Mouse (Mus musculus) left cerebral cortex, adult 18-20 months (tissue): ENCODE measurements around the gene Spib. TPM values are rescaled to one million over a fixed set of nuclear protein-coding genes. Genes with fewer than 3 reads are reported as not detected.

Experiments used
- DNase-seq, 2 experiments: peaks; one replicate each; pipeline ENCODE4 v3.0.0; 2021 to 2022; ENCODE audit warnings: low spot score in 2 of 2, mixed read lengths in 1 of 2
- total RNA-seq, 2 experiments: library from RNA; stranded (reverse); gene quantifications; 2 replicates each; pipeline ENCODE4 v1.2.3; 2021

Spib gene
- total RNA-seq, 2 experiments from 2014 or later, result 0.12 to 0.21 TPM

DNA sequence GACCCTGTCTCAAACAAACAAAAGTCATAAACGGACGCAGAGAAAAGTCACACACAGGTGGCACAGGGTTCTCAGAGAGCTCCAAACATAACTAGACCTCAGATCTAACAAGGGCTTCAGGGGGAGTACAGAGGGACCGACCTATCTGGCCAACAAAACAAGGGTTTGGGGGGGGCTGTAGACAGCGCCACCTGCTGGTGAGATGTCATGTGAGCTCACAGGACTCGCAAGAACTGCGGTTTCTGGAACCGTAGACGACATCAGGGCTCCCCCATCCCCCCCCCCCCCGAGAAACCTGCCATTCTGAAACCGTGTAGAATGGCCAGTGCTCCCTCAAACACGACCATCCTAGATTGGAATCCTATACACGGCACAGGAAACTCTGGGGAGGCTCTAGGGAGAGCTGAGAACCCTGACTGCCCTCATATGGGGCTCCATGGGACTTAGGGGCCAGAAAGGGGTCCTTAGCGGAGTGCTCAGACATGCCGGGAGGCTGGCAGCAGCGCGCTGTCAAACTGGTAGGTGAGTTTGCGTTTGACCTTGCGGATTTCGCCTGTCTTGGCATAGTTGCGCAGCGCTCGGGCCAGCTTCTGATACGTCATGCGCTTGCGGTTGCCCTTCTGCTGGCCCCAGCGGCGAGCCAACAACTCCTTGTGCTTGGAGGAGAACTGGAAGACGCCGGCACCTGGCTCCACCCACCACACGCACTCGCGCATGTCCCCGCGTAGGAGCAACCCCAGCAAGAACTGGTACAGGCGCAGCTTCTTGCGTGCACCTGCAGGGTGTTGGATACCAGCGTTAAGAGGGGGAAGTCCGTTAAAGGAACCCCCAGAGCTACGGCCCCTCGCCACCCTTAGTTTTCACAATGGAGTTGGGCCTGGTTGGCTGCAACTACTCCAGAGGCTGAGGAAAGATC, 4.1 kb downstream of the Spib start:
- DNase-seq, result peak; percentile 79 to 82

DNA sequence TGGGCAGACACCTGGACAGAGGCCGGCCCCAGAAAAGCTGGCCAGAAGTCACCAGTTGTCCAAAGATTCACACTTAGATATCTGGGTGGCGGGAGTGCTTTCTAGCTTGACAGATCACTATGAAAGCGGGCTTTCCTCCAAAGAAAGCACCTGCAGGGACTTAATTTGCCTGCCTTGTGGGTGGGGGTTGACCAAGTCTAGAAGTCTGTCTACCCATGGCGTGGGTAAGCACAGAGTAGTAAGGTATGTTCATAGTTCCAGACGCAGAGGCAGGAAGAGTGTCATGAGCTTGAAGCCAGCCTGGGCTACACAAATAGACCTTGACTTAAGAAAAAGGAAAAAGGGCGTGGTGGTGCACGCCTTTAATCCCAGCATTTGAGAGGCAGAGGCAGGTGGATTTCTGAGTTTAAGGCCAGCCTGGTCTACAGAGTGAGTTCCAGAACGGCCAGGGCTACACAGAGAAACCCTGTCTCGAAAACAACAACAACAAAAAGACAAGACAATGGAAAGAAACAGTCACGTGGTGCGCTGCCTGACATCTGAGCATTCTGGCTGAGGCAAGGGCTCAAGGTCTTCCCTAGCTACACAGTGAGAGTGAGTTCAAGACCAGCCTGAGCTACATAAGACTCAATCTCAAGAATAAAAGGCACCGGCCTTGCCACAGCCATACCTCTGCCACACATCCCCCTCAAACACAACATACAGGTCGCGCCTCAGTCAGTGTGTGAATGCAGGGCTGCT, 5.3 kb downstream of the Spib start:
- DNase-seq, result no peak

DNA sequence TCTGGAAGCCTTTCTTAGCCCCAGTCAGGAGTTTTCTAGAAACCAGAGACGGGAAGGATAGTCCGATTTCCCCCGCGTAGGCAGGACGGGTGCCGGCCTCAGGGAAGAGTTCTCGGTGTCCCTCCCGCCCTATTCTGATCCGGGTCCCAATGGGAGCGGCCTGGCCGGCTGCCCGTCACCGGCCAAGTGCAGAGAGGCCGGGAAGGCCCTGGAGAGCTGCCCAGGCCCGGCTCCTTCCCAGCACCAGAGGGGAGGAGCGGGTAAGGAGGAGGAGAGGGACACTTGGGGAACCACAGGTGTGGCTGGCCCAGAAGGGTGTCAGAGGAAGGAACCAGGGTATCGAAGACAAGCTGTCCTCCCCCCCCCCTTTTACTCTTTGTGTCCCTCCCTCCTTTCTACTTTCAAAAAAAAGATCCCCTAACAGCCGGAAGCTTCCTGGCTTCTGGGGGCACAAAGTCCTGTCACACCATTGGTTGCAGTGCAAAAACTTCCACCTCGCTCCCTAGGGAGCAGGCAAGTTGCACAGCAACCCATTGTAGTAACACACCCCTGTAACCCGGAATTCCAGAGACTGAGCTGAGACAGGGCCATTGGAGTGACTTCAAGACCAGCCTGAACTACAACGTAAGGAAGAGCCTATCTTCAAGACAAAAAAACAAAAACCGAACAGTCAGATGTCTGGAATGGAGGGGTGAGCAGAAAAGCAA, 6.6 kb downstream of the Spib start:
- peak in 1 of 2 experiments; percentile 31 for DNase-seq

DNA sequence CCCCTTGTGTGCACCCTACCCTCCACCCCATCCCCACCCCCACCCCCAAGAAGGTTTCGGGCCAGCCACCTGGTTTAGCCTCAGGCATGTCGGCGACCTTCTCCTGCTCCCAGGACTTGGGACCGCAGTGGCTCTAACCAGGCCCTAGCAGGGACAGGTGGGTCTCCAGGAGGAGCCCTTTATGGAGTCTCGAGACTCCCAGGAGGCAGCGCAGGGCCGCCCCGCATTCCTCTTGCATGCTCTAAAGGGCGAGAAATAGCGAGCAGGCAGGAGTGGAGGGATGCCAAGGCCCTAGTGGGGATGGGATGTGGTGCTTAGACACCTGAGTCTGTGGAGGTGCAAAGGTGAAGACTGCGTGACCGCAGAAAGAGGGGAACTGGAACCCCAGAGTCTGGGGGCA, 7.4 kb downstream of the Spib start, which contains the start of gene Mybpc2:
Gene Mybpc2, minus strand, starts transcription at position 155 of the 400 bp plus-strand sequence.
- DNase-seq, result no peak

DNA sequence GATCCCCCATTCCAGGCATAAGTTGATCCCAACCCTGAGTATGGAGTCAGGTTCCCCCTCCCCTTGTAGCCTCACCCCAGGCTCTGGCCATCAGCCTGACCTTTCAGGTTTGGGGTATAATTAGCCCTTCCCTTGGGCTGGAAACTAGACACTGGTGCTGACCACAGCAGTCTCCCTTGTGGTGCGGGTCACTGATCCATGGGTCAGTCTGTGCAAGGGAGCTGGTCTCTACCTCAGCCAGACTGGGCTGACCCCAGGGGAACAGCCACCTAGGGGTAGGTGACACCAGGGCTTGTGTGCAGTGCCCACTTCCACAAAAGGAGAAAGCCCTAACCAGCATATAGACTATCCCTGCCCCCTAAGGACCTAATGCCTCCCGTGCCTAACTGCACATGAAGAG, 8.8 kb downstream of the Spib start:
- no peak for DNase-seq

DNA sequence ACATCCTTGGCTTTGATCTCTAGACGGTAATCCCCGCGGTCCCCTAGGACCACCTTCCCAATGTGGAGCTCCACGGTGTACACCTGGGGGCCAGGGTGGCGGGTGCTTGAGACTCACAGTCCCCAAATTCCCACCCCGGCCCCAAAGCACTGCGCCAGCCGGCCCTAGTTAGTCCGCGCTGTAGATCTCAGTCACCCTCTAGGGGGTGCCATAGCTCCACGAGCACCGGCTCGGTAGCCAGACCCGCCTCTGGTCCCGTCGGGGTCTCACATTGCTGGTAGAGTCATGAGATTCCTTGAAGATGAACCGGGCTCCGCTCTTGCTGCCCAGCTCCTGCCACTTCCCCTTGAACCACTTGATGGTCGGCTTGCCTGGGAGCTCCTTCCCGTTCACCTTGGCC, 10.2 kb downstream of the Spib start:
- peak in 1 of 2 experiments; percentile 51 for DNase-seq

DNA sequence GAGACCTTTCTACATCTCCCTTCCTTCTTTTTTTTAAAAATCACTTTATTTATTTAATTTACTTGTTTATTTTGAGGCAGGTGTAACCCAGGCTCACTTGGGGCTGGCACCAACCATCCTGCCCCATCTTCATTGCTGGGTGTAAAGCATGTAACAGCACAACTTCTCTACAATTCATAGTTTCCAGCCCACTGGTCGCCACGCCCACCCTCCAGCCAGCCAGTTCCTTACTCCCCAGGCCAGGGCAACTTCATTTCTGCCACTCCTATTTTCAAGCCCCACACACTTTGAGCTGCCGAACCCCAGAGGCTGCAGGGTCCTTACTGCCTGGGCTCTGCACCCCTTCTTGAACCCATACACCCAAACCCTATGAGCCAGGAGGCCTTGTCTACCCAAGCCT, 10.9 kb downstream of the Spib start:
- DNase-seq, result no peak

DNA sequence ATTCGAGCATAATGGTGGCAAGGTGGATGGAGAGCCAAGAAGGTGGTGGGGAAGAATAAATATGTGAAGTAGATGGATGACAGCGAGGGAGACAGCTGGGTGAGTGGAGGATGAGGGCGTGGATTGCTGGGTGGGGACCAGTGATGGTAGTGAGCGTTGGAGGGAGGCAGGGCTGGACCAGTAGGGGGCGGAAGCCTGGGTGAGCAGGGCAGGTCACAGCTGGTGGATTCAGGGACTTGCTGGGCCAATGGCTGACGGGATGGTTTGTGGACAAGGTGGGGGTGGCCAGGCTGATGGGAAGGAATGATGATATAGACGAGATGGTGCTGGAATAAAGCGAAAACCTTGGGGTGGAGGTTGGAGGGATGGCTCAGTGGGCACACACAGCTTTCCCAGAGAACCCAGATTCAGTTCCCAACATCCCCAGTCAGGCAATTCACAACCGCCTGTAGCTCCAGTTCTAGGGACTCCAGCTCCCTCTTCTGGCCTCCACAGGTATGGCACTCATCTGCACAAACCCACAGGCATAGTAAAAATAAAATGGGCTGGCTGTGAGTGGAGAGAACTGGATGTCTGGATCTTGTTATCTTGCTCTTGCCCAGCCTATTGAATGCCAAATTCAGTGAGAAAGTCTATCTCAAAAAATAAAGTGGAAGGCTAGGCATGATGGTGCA, 12.5 kb downstream of the Spib start:
- DNase-seq, result no peak

DNA sequence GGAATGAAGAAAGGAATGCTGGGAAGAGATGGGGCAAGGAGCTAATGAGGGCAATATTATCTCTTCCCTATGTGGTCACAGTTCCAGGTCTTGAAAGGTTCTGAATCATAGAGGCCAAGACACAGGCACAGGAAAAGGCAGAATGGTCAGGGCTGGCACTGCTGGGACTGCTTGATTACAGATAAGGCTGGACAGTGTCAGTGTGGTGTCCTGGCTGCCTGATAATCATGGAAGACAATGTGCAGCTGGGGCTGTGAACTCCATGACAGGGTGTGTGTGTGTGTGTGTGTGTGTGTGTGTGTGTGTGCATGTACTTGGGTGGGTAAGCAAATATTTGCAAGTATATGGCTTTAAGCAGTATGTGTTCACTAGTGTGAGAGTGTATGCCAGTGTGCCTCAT, 24.4 kb downstream of the Spib start:
- DNase-seq, result no peak

DNA sequence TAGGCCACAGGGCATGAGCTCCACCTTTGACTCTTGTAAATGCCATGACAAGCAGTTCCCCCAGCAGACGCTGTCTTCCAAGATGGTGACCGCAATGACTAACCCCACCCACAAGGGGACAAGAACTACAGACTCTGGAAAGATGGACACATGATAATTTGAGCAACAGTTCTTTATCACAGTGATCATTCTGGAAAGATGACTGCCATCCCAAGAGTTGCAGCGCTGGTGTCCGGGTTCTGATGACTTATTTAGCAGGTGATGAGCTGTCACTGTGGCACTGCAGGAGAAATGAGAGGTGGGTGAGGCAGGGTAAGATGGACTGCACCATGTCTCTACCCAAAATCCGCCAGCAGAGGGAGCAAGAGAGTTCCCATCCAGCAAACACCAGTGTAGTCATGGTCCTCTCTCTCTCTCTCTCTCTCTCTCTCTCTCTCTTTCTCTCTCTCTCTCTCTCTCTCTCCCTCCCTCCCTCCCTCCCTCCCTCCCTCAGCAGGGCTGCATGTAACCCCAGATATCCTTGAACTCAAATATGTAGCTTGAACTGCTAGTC, 30.2 kb downstream of the Spib start:
- DNase-seq, result peak; percentile 79 to 90

DNA sequence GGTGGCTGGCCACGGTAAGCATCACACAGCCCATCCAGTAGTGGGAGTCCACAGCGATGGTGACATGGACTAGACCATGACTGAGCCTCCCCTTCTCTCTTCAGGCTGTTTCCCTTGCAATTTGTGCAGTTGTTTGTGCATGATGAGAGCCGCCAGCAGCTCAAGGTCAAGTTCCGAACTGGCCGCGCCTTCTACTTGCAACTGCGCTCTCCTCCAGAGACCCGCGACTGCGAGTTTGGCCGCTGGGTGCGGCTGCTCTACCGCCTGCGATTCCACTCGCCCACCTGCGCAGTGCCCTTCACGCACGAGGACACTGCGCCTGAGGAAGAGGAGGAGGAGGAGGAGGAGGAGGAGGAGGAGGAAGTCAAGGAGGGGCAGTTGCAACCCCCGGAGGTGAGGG, 31.8 kb downstream of the Spib start:
- DNase-seq, result no peak

DNA sequence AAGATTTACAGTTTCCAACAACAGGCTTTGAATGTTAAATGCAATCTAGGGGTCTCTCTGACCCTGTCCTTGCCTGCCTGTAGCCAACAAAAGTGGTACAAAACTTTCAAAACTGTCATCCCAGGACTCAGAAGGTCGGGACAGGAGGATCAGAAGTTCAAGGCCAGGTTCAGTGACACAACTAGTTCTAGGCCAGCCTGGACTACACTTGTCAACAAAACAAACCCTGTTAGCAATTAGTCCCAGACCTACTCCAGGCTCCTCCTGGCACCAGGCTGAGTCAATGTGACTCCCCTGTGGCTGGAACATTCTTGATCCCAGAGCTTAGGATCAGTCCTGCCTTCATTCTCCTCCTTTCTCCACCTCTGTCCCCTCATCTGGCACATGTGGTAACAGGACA, 32.9 kb downstream of the Spib start:
- DNase-seq, result no peak

DNA sequence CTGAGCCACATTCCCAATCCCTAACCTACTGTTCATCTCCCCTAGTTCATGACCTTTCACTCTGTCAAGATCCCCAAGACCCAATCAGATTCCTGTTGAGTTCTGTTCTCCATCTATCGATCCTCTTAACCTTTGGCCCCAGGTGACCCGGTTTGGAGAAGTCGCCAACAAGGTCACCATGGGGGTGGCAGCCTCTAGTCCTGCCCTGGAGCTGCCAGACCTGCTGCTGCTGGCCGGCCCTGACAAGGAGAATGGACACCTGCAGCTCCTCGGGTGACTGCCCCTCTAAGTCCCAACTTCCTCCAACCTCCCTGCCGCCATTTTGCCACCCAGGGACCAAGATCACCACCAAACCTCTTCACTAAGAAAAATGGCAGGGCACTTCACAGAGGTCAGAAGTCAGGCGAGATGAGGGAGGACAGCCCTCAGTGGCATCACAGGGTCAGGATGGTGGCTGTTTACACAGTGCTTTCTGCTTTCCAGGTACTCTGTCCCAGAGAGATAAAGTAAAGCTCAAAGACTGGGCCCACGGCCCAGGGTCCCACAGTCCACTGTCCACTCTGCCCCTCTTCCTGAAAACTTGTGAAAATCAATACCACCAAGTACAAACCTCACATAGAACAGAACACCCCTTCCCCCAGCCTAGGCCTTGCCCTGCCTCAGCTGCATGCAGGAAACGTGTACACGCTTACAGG, 34.4 kb downstream of the Spib start:
- no peak for DNase-seq

DNA sequence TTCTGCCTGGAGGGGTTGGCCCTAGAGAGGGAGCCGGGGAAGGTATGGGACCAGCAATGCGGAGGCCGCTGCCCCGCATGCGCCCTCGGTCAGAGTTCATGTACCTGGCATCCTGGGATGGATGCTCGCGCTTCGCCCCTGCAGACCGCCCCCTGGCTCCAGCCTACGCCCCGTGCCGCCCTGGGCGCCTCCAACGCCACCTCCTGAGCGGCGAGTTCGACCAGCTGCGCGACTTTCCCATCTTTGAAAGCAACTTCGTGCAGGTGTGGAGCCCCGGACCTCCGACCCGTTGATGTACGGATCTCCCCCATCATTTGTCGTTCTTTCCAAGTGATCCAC, 35.1 kb downstream of the Spib start:
- DNase-seq, result no peak

DNA sequence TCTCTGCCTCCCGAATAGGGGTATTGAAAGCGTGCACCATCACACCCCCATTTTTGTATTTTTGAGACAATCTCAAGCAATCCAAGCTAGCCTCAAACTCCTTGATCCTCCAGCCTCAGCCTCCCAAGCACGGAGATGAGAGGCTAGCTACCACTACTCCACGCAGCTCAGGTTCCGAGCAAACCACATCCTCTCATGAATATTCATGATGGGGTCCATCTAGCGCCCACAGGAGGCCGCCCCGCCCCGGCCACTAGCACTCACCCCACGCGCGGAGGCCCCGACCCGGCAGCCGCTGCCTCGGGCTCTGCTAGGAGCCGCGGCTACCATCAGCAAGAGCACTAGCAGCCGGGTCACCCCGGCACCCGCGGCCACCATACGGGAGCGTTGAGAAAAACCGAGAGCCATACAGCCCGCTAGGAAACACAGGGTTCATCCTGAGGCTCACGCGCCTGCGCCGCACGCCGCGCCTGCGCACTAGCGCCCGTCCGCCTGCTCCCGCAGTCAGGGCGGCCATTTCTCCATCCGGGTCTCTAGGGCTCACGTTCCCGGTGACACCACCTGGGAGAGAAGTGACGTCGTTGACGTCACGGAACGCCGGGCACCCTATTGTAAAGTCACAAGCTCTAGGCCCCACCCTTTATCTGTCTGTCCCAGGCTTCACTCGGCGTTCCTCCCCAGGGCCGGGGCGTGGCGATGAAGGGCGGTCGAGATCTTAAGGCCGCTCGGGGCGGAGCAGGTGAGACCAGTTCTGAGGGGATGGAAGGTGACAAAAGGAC, 35.7 kb downstream of the Spib start, which contains the start of the genes Emc10 and Fam71e1:
Gene Emc10, minus strand, starts transcription at position 538 of the 779 bp plus-strand sequence.
Gene Fam71e1, plus strand, starts transcription at position 590 of the 779 bp plus-strand sequence.
- DNase-seq, result peak; percentile 99

DNA sequence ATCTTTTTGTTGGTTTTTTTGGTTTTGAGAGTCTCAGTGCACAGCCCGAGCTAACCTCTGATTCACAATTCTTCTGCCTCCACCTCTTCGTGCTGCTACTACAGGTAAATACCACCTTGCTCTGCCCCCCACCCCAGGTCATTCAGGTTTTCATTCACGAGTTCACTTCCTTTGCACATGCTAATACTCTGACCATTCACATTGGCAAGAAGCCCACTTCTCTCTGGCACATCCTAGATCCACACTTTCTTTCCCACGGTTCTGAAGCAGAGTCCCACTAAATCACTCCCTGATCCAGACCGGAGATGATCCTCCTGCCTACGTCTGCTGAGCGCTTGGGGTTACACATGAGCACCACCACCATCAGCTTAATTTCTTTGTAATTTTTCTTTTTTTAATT, 36.8 kb downstream of the Spib start:
- no peak for DNase-seq

DNA sequence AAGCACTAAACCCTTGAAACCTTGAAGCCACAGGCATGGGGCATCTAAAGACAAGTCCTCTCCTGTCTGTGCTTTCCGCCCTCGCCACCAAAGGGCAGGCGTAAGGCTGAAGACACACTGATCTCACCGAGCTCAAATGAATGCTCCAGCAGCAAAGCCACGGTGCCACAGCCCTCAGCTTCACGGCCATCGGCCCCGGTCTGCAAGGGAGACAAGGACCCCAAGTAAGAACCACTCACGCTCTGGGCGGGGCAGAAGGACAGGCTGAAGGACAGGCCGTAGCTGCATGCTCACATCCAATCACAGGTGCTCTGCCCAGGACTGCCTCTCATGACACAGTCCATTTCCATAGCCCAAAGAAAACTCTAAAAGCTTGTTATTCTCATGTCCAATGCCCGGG, 37.2 kb downstream of the Spib start:
- no peak for DNase-seq

DNA sequence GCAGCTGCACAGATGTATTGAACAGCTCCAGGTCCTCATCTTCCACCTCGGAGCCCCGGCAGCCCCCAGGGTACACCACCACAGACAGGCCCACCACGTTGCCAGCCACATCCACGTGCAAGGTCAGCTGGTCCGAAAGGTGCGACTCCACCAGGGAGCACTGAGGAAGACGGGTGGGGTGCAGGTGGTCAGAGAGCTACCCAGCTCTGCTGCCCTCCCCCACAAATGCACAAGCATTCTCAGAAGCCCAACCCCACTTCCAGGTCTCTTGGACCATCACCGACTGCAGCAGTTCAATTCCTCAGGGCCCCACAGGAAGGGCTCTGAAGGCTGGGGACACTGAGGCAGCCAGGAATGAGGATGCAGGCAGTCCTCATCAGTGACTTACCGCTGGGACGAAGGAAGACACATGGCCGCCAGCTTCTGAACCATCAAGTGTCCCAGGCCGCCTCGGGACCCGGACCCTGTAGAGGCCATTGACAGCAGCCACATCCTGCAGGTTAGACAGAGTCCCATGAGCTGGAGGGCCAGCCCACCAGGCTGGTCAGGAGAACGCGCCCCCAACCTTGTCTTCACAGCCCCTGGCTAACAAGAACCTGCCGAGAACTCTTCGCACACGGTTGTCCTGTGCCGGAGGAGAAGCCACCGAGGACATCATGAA, 39.6 kb downstream of the Spib start:
- DNase-seq, result no peak

DNA sequence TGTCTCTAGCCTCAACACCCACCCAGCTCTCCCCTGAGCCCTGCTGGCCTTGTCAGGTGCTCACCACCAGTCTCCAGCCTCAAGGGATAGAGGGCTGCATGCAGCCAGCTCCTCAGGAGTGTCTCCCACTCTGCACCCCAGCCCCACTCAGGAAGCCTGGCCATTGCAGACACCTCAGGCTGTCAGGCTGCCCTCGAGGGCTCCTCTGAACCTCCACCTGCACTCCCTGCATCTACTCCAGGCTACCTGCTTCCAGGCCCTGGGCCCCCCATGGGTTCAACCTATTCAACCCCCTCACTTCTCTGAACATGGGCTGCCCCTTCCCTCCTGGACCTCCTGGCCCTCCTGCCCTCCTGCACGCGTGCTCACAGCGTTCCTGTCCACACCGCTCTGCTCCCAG, 40.5 kb downstream of the Spib start:
- no peak for DNase-seq
